Mouse (Mus musculus): Measurements from ENCODE around the gene Cacna1a.
A peak's percentile ranks its signal among the peaks of the same experiment; 100 is the strongest.

Cacna1a gene

GRCm38 (mm10) chr8:84413886-84414851 lies 25.9 kb downstream of the Cacna1a start:
- DNase-seq (ENCODE audit: extremely low spot score, low spot score), result peak; percentile 78

- DNase-seq (ENCODE audit: extremely low spot score, low spot score), result no peak
These were observed 26.7 kb downstream of the Cacna1a start for GRCm38 (mm10) chr8:84414918-84415317.

GRCm38 (mm10) chr8:84415378-84415898 lies 27.2 kb downstream of the Cacna1a start:
- peak; percentile 76 for DNase-seq (ENCODE audit: extremely low spot score, low spot score)

GRCm38 (mm10) chr8:84416041-84416440 lies 27.8 kb downstream of the Cacna1a start:
- no peak for DNase-seq (ENCODE audit: extremely low spot score, low spot score)

GRCm38 (mm10) chr8:84416915-84417314 lies 28.7 kb downstream of the Cacna1a start:
- DNase-seq (ENCODE audit: extremely low spot score, low spot score), result no peak

- no peak for DNase-seq (ENCODE audit: extremely low spot score, low spot score)
These were observed 29.6 kb downstream of the Cacna1a start for GRCm38 (mm10) chr8:84417840-84418239.

GRCm38 (mm10) chr8:84424426-84424825 lies 36.2 kb downstream of the Cacna1a start:
- DNase-seq (ENCODE audit: extremely low spot score, low spot score), result no peak

GRCm38 (mm10) chr8:84426087-84426486 lies 37.8 kb downstream of the Cacna1a start:
- no peak for DNase-seq (ENCODE audit: extremely low spot score, low spot score)

DNA sequence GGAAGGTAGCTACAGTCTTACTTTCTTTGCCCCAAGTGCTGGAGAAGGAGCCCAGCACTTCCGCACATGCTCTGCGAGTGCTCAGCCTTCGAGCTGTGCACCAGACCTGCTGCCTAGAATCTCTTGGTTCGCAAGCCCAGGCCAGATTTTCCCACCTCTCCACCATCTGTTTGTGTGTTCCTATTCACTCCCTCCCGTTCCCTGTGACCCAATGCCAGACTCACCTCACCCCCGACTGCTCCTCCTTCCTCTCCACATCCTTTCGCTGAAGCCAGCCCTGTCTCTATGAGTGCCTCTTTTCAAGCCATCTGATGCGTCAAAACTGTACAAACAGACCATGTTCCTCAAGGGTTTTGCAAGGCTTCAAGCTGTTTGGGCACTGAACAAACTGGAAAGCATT lies 38.3 kb downstream of the Cacna1a start:
- no peak for DNase-seq (ENCODE audit: extremely low spot score, low spot score)

DNA sequence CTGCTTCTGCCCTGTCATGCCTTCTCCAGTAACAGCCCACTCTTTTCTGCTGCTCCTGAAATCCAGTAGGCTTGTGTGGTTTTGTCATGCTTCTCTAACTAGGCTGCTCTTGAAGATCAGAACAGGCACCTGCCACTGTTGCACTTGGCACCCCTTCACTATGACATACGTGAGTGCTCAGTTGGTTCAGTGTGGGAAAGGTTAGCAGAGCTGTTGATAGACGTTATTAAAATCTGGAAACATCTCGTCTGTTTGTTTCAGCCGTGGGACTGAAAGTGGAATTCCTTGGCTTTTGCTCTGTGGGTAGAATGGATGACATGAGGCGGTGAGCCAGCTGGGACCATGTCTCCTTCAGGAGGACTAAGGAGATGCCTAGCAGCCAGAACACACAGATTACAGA lies 39.8 kb downstream of the Cacna1a start:
- DNase-seq (ENCODE audit: extremely low spot score, low spot score), result no peak

GRCm38 (mm10) chr8:84429014-84429413 lies 40.8 kb downstream of the Cacna1a start:
- no peak for DNase-seq (ENCODE audit: extremely low spot score, low spot score)

DNA sequence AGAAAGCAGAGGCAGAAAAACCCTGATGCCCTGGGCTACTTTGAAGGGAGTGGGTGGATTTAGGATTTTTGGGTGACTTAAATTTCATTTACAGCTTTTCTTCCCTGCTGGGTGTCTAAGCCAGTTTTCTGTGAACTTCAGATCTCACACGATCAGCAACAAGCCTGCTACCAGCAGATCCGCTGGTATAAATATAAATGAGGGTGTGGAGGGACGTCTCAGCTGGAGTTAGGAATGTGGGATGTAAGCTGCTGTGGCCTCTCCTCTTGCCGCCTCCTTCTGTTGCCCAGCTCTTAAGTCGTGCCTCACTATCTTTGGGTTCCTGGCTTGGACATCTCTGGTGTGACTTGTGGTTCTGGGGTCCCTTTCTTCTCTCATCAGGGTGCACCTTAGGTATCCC lies 41.3 kb downstream of the Cacna1a start:
- DNase-seq (ENCODE audit: extremely low spot score, low spot score), result no peak

DNA sequence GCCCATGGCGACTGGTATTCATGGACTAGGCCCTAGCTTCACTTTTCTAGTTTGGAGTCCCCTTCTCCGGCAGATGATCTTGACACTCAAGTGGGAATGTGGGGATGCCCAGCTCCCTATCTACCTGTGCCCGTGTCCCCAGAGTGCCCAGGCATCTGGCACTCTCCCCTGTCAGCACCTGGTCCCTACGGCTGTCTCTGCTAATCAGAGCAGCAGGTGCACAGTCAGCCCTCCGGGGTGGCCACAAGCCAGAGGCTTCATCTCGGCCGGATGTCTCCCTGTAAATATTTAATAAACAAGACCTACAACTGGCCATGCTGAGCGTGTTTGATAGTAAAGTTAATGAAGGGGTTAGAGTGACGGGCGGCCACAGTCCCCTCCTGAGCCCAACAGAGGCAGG lies 47.1 kb downstream of the Cacna1a start:
- no peak for DNase-seq (ENCODE audit: extremely low spot score, low spot score)

GRCm38 (mm10) chr8:84439813-84440212 lies 51.6 kb downstream of the Cacna1a start:
- DNase-seq (ENCODE audit: extremely low spot score, low spot score), result no peak

GRCm38 (mm10) chr8:84442043-84442442 lies 53.8 kb downstream of the Cacna1a start:
- no peak for DNase-seq (ENCODE audit: extremely low spot score, low spot score)

GRCm38 (mm10) chr8:84446571-84446991 lies 58.3 kb downstream of the Cacna1a start:
- no peak for DNase-seq (ENCODE audit: extremely low spot score, low spot score)

GRCm38 (mm10) chr8:84454532-84454931 lies 66.3 kb downstream of the Cacna1a start:
- peak; percentile 77 for DNase-seq (ENCODE audit: extremely low spot score, low spot score)

DNA sequence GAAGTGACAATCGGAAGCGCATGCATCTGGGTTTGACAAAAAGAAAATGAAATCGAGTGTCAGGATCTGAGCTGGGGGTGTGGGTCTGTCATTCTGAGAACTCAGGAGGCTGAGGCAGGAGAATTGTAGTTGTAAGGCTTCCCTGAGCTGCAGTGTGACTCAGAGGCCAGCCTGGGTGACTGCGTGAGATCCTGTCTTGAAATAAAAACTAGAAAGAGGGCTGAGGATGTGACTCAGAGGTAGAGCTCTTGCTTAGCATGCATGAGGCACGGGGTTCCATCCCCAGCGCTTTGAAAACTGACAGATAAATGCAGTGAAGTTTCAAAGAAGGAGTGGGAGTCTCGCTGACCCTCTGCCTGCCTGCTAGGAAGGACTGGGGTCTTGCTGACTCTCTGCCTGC lies 70.6 kb downstream of the Cacna1a start:
- no peak for DNase-seq (ENCODE audit: extremely low spot score, low spot score)

- DNase-seq (ENCODE audit: extremely low spot score, low spot score), result no peak
These were observed 71.0 kb downstream of the Cacna1a start for GRCm38 (mm10) chr8:84459276-84459675.

DNA sequence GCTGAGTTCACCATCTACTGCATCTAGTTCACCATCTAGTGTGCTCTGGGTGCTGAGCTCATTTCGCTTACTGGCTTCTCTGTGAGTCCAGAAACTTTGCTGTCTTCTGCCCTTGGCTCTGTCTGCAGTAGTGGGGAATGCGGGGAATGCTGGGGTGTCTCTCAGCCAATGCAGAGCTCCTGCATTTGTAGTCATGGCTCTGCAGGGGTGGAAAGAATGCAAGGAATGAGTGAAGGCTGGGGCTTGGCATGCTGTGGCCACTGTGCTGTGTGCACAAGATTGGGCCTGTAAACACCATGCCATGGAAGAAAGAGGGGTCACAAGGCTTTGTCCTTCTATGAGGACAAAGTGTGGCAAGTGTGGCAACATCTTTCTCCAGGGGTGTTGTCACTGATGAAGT lies 72.5 kb downstream of the Cacna1a start:
- no peak for DNase-seq (ENCODE audit: extremely low spot score, low spot score)

- DNase-seq (ENCODE audit: extremely low spot score, low spot score), result no peak
These were observed 78.7 kb downstream of the Cacna1a start for GRCm38 (mm10) chr8:84466932-84467331.

GRCm38 (mm10) chr8:84469076-84469475 lies 80.8 kb downstream of the Cacna1a start:
- DNase-seq (ENCODE audit: extremely low spot score, low spot score), result no peak

All from neural tube, embryonic 10.5 days (tissue).